Mouse (Mus musculus): ENCODE results near the gene Rcan1.

GRCm38 (mm10) chr16:92441203-92441602 is 29.5 kb downstream of the Rcan1 start:
- TF ChIP-seq CTCF (IDR thresholded peaks at IDR 0.05; ENCODE audit: insufficient read depth, low read length) (no peak), POLR2A (IDR thresholded peaks at IDR 0.05; ENCODE audit: borderline replicate concordance, extremely low read depth, low read depth, low read length) (no peak)

All from lung, adult 2 months (tissue).